Mouse (Mus musculus): ENCODE data around the gene Shprh. TPM values are rescaled to one million over a fixed set of nuclear protein-coding genes. Genes with fewer than 3 reads are reported as not detected.

The Shprh gene
- 45.5 TPM for polyA plus RNA-seq (2017; shearing (Covaris generic))

GRCm38 (mm10) chr10:11148884-11149741, at the start of gene Shprh:
Gene Shprh, plus strand, starts transcription at chr10:11149427.

Other genes with a start within 250 kb of the Shprh start
- not detected for gene Grm1, start 67.1 kb upstream of the Shprh start, polyA plus RNA-seq (2017; shearing (Covaris generic))
- gene Fbxo30, start 131.9 kb downstream of the Shprh start, polyA plus RNA-seq (2017; shearing (Covaris generic)): 4.5 TPM
- 0.05 TPM for gene Epm2a, start 194.0 kb downstream of the Shprh start, polyA plus RNA-seq (2017; shearing (Covaris generic))